Mouse (Mus musculus) urinary bladder, postnatal 10 days (tissue): ENCODE measurements around the gene C1qtnf6.

Source experiments
- DNase-seq: peaks from one replicate; pipeline ENCODE4 v3.0.0; 2022; ENCODE audit warnings: low spot score

The C1qtnf6 gene

DNA sequence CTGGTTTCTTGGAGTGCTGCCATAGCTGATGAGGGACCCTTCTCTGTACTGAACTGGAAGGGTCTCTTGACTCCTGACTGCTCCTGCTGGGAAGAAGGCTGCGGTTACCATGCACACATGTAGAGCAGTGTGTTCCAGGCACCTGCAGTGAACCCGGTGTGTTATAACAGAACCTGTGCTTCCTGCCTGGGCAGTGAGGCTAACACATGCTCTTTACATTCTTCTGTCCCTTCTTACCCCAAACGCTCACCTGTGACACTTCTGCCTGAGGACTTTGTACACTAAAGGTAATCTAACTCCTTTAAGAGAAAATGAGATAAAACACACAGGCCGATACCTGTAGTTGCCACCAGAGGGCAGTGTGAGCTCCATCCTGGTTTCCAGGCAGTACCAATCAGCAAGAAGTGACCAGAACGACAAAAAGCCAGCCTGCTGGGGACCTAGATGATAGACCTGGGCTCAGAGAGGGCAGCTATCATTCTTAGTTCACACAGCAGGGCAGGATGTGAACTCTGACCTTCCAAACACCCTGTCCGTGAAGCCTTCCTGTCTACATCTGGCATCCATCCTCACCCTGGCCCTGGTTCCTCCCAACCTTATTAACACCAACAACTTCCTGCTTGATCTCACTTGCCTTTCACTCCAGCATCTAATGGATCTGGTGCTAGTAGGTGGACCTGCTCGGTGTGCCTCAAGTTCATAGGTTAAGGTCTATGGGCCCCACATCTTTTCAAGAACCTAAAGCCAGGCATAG lies 16.6 kb downstream of the C1qtnf6 start:
- peak; percentile 49 for DNase-seq

DNA sequence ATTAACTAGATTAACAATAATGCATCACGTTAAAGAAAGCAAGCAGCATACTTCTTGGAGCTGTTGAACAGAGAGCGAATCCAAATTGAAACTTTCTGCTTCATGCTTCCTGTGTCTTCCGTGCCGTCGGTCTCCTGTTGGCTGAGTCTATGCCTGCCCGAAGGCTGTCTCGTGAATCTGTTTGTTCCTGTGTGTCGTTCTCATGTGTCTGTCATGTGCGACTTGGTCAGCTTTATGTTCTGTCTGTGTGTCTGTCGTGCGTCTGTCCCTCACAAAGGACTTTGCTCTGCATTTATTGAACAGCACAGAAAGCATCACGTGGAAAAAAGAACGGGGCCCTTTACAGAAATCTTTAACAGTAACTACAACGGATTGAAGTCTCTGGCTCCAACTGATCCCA lies 18.2 kb downstream of the C1qtnf6 start:
- DNase-seq: no peak

DNA sequence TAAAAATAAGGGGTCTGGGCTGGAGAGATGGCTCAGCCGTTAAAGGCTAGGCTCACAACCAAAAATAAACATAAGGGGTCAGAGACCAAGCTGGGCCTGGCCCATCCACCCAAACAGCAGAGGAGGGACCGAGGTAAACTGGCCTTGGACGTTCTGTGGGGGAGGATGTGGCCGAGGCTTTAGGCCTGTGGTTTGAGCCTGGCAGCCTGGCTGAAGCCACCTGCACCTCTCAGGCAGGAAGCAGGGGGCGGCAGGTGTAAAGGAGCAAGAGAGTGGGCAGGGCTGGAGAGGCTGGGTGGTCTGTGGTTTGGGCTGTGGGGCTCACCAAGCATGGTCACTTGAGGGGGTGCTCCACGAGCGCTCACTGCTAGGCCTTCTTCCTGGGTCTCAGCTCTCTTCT lies 19.3 kb downstream of the C1qtnf6 start:
- DNase-seq: no peak

DNA sequence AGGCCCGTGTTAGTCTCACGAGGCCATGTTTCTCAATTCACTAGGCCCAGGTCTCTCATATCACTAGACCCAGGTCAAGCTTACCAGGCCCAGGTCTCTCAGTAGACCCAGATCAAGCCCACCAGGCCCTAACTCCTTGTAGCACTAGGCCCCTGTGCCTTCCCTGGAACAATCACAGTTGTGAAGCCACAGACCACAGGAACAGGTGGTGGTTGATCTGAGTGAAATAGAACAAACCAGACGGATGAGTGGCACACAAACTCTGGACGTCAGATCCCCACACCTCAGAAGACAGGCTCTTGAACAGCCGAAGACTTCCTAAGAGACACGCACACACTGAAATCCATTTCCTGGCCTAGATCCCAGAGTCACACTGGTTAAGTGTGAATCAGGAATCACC lies 20.5 kb downstream of the C1qtnf6 start:
- DNase-seq: no peak

DNA sequence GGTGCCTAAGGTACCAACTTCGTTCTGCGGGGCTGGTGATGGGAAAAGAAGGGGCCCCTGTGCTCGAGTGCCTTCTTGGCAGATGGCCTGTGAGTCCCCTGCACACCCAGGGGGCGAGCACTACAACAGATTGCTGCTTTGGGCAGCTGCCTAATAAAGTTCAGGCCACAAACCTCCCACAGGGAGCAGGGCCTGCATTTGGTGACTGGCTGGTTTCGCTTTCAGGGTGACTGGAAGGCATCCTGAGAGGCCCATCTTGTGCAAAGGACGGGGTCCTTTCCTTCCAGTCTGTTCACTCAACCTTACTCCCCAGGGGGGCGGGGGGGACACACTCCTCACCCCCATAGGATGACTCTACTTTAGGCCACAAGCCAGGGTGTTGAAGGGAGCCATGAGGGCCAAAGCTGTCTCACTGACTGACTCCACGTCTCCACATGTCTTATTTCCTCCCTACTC lies 21.1 kb downstream of the C1qtnf6 start:
- no peak for DNase-seq

DNA sequence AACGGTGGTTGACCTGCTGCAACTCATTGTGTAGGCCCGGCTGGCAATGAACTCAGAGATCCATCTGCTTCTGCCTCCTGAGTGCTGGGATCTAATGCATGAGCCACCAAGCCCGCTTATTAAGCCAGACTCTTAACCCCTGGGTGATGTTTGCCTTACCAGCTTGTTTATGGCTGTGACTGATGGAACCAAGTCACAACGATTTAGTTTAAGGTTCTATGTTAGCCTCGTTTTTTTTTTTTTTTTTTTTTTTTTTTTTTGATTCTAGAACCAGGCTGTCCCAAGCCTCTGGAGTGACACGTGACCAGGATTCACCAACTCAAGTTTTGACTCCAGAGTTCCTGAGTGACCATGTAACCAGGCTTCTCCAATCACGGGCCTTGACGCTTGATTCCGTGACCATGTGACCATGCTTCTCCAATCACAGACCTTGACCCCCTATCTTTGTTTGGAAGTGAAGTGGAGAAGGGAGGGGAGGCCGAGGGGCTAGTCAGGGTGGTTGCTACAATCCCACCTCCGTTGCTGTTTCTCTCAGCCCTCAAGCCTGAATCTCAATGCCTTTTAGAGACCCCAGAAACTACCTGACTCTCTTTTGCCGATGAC lies 21.8 kb downstream of the C1qtnf6 start:
- DNase-seq: no peak

DNA sequence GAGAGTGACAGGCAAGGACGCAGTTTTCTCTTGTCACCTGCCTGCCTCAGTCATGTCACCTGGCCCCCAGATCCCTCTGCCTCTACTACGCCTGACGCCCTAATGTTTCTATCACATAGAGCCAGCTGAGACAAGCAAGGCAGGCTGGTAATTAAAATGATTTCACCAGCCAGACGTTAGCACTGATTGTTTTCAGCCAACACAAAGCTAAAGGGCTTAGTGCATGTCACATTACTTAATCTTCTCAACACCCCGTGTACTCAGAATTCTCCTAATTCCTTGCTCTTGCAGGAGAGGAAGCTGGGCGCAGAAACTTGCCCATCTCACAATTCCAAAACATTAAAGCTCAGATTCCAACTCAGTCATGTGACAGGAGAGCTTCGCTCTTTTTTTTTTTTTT lies 22.8 kb downstream of the C1qtnf6 start:
- DNase-seq: no peak

DNA sequence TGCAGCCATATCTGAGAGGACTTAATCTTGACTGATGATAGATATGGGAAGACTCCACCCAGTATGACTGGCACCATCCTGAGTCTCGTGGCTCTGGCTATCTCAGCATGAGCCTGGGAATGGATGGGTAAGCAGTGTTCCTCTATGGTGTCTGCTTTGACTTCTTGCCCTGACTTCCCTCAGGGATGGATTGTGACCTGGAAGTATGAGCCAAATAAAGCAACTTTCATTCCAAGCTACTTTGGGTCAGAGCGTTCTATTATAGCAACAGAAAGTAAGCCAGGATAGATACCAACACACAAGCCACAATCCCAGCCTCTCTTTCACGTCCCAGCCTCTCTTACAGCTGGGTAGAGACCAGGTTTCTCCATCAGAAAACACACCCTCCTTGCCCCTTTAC lies 25.7 kb downstream of the C1qtnf6 start:
- no peak for DNase-seq

DNA sequence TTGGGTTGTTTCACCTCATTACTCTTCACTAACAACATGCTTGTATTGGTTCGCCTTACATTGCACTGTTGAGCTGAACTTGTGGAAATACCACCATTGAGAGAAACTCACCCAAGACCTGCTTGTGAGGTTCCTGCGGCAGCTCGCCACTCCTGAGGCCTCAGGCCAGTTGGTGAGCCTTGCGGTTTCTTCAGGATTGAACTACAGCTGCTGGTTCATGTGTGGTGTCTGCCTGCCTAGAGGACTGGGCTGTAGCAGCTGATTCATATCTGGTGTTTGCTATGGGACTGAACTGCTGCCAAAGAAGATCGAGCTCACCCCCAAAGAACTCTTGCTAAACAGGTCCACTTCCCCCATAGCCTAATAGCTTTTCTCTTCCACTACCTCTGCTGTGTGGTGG lies 26.4 kb downstream of the C1qtnf6 start:
- DNase-seq: no peak

DNA sequence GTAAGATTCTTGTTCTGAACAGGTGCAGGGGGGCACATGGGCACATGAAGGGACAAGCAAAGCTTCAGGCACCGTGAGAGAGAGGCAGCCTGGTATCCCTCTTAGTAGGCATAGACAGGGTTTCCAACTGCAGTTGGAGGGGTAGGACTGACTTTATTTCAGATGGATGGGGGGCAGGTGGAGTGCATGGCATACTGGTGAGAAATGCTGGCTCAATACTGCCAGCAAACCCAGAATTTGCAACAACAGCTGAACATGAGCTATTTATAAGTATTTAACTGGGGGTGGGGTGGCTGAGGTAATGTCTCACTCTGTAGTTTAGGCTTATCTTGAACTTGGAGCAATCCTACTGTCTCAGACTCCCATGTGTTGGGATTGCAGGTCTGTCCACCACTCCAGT lies 27.2 kb downstream of the C1qtnf6 start:
- no peak for DNase-seq

DNA sequence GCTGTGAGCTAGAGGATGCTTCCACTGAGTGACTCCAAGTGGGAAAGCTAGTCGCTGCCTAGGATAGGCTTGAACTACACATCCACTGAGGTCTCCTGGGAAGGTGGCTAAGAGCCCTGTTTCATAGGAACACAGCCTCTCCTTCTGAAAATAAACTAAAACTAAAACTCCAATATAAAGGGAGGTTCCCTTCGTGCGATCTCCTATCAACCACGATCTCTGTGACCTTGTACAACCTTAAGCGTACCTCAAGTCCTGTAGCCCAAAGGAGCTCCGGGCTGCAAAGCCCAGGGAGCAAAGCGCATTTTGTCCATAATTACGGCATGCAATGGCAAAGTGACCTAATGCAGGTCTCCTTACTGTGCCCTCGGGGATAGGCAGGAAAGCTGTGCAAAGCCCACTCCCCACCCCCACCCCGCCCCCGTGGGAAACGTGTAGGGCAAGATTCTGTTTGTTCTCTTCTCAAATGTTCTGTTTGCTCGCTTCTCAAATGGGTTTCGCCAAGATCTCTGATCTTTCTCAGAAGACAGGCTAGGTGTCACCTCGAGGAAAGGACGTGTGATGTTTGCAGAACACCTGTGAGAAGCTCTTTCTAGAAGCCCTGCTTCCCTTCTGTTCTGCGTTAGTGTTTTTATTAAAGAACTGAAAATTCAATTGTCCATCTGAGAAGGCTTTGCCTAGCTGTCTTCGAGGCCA lies 28.6 kb downstream of the C1qtnf6 start:
- DNase-seq: no peak

DNA sequence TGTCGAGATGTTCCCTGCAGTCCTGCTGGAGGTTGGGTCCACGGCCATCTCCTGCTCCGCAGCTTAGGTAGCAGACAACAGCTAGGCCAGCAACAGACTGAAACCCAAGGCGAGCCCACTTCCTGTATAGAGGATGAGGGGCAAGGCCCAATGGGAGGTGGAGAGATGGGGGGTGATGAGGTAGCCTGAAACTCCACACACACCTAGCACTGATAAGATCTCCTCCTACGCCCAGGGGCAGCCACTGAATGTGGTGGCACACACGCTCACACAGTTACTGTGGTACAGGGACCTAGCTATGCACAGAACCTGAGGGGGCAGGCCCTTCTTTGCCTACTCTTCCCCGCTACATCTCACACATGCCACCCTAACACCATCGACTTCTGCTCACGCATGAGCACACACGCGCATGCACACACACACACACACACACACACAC lies 36.2 kb downstream of the C1qtnf6 start, which contains the start of gene Il2rb:
Gene Il2rb, minus strand, starts transcription at position 304 of the 439 bp plus-strand sequence.
- no peak for DNase-seq

DNA sequence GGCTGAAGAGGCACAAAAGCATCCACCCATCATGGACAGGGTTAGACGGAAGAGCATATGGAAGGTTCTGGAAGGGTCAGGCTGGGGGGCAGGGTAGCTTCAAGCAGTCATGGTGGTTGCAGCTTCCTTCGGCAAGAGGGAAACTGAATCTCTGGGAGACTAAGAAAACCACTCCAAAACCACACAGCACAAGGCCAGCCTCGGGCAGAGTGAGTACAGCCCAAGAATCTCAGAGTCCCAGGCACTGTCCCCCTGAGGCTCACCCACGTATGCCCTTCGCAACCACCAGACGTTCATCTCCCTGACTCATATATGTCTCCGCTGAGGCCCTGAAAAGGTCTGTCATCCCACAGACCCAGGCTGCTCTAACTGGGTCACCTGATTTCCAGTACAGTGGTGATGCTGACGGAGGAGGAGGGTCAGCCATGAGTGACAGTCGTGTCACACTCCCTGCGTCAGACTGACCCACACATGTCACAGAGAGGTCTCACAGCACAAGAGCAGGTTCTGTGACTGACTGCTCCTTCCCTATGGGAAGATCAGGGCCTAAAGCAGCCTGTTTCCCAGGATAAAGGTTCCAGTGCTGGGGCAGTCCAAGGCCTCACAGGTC lies 37.7 kb downstream of the C1qtnf6 start:
- DNase-seq: no peak

DNA sequence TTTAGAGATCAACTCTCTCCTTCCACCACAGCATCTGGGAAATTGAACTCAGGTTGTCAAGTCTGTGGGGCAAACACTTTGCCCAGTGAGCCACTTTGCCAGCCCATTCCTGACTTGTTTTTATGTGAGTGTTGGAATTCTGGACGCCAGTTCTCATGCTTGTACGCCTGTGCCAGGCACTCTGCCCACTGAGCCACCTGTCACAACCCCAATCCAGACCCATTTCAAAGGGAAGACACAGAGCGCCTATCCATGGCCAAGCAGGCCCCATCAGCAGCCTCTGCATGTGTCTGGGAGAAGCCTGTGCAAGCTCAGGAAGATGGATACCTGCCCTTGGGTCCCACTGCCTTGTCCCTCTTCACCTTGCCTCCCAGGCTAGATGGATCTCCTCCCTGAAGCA lies 39.9 kb downstream of the C1qtnf6 start:
- DNase-seq: no peak

DNA sequence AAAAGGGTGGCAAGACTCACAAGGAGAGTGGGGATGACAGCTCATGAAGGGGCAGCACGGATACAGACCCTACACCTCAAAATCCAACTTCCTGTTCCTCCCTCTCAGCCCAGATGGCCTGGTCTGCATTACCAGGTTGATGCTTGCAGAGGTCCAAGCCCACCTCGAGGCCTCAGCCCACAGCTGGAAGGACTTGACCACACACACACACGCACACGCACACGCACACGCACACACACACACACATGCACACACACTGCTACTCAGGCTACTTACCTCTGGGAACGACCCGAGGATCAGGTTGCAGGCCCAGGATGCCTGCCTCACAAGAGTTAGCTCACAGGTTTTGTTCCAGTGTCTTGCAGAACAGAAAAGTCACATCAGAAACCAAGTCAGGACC lies 41.3 kb downstream of the C1qtnf6 start:
- DNase-seq: no peak

DNA sequence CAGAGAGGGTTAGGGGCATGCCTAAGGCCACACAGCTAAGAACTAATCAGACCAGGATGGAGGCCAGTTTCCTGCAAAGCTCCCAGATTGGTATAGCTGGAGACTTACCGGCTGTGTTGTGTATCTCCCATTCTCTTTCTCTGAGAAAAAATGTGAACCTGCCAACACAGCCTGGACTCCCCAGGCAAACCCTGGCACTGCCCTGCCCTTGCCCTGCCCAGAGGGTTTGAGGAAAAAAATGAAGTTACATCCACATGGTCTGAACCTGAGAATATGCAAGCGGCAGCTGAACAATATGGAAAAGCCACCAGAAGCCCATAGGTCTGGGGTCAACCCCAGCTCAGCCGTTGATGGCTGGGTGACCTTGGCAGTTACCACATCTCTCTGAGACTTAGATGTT lies 42.0 kb downstream of the C1qtnf6 start:
- DNase-seq: no peak

DNA sequence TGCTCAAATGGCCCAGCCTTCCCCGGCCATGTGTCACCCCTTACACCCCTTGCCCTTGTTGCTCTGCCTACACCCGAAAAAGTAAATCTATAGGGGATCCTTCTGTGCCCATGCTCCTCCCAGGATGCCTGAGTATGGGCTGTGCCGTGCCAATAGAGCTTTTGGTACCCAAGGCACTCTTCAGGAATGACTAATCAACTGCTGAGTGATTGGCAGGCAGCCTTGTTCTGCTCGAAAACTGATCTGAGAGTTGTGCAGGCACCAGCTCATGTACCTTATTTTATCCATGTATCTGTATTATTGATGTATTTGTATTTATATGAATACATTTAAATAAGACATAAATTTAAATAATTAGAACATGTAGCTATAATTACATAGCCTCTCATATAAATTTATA lies 44.1 kb downstream of the C1qtnf6 start:
- no peak for DNase-seq

DNA sequence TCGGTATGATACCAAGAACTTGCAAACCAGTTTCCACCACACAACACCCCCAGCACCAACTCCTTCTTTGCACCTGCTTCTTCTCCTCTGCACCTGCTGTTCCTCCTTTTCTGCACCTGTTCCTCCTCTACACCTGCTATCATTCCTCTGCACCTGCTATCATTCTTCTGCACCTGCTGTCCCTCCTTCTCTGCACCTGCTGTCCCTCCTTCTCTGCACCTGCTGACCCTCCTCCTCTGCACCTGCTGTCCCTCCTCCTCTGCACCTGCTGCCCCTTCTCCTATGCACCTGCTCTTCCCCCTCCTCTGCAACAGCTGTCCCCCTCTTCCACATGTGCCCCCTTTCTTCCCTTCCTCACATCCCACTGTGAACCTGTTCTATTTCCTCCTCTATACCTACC lies 44.7 kb downstream of the C1qtnf6 start:
- DNase-seq: no peak

DNA sequence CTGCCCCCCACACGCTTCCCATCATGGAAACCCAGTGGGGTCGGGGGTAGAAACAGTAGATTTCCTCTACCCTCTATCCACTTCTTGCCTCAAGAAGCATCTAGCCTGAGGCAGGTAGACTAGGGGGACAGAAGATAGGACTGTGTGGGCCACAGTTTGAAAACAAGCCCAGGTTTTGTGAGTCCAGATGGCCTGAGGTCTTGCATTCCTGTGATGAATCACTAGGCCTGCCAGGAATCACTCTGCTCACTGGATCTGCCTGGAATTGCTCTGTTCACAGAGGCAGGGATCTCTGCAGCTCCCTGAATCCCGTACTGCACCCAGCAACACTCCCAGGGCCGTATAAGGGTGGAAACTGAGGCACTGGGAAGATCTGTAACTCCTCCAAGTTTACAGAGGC lies 47.9 kb downstream of the C1qtnf6 start:
- no peak for DNase-seq

DNA sequence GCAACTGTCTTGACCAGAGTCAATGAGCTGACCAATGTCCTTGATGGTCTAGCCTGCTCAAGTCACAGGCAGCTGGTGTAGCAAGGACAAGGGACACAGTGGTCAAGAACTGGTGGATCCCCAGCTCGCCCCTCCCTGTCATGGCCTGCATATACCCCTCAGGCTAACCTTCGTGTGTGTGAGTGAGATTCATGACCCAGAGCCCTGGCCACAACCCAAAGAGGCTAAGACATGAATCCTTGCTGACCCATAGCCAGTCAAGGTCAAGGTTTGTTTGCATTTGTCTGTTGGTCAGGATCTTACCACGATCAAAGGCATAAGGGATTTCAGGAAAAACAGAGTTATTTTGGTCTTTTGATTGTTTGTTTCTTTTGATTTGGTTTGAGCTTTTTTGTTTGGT lies 48.7 kb downstream of the C1qtnf6 start:
- no peak for DNase-seq

DNA sequence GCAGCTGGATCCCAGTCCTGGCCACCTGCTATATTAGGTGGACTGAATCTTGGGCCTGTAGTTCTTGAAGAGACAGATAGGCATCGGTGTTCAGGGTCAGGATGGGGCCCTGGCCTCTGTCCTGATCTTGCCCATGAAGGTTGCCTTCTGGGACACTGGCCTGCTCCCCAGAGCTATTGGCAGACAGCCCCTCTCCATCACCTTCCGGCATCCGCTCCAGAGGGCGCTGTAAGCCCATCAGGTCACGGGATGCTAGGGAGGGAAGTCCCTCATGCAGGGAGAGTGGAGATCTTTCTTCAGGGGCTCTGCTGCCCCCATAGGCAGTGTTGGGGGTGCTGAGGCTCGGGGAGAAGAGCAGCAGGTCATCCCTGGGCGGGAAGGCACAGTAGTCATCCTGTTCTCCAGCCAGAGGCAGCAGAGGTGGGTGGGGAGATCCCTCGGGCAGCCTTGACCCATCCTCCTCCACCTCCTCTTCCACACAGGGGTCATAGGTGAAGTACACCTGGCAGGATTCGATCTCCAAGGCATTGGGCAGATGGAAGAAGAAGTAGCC lies 49.7 kb downstream of the C1qtnf6 start:
- DNase-seq: no peak

DNA sequence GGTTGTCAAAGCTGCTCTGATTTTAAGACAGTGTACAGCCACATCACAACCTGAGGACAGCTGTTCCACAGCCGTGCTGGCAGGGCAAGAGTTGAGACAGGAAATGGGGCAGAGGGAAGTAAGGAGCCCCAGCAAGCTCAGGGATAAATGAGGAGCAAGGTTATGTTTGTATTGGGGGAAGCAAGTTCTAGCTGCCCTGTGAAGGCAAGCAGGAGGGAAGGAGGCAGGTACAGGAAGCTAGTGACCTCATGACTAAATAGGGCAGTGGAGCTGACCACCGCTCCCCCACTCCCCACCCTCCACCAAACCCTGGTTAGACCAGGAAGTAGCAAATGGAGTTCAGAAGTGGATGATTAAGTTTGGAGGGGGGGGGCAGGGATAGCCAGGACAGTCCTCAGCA lies 50.2 kb downstream of the C1qtnf6 start:
- no peak for DNase-seq

DNA sequence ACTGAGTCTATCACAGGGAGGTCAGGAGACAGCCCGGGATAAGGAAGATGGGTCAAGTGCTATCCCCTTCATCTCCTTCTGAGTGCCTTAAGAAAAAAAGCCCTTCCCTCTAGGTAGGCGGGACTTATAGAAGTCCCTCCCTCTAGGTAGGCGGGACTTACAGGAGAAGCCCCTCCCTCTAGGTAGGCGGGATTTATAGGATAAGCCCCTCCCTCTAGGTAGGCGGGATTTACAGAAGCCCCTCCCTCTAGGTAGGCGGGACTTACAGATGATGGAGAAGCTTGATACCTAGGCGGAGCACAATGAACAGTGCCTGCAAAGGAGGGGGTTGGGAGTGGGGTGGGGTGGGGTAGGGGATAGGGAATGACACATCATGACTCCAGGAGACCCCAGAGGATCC lies 51.1 kb downstream of the C1qtnf6 start:
- no peak for DNase-seq
